Mouse (Mus musculus): ENCODE measurements around the gene Ranbp9. TPM values are rescaled to one million over a fixed set of nuclear protein-coding genes. Genes with fewer than 3 reads are reported as not detected.
"Not testable (repeated sequence)": the region's sequence is repeated elsewhere in the genome, so short reads cannot be mapped to it uniquely, and the experiment has no call there.

The Ranbp9 gene
- polyA plus RNA-seq, 1 experiment, result 15.7 TPM

- Histone ChIP-seq H3K4me3 (ENCODE audit: extremely low read depth, insufficient read depth, insufficient read length) (no peak overlapping the region), H3K27me3 (ENCODE audit: control insufficient read depth, insufficient read depth, low read length) (no peaks in the 10 kb centered on the region), H3K27ac (ENCODE audit: insufficient read depth, low read length) (no peak overlapping the region), H3K4me1 (ENCODE audit: control insufficient read depth, insufficient read depth, insufficient read length) (peaks cover 13% of the 10 kb centered on the region; the same call in 1 of the 2 replicates), H3K36me3 (ENCODE audit: control insufficient read depth, insufficient read depth, low read length) (no peaks in the 10 kb centered on the region)
- DNase-seq (ENCODE audit: low read depth in 1 of 2, low spot score in 2 of 2), result no peak
- TF ChIP-seq POLR2A (IDR thresholded peaks at IDR 0.05; ENCODE audit: low read depth, low read length), result no peak
- no peak for TF ChIP-seq CTCF (IDR thresholded peaks at IDR 0.05; ENCODE audit: extremely low read depth, insufficient read depth, insufficient read length, insufficient replicate concordance)
- 72% methylated on average over 3 of the region's 3 CpGs for WGBS
These were observed 3.9 kb downstream of the Ranbp9 start for GRCm38 (mm10) chr13:43477098-43477697.

DNA sequence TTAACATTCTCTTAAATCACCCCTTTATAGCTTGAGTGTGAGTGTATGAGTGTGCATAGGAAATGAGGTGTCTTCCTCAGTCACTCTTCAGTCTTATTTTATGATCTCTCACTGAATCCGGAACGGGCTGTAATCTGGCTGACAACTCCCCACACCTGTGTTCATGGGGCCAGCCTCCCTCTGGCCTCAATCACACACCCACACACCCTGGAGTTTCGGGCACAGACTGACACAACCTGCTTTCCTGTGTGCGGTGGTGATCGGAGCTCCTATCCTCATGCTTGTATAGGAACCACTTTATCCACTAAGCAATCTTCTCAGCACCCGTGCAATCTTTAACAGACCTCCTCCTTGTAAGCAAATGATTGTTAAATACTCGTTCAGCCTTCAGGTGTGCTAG is 4.9 kb downstream of the Ranbp9 start:
- WGBS, result 66% methylated on average over 7 of the region's 7 CpGs
- no peaks in the 10 kb centered on the region for H3K27me3 ChIP-seq (ENCODE audit: control insufficient read depth, insufficient read depth, low read length)
- H3K4me1 ChIP-seq (ENCODE audit: control insufficient read depth, insufficient read depth, insufficient read length), result peaks cover 13% of the 10 kb centered on the region; the same call in 1 of the 2 replicates
- no peak overlapping the region for H3K4me3 ChIP-seq (ENCODE audit: extremely low read depth, insufficient read depth, insufficient read length)
- TF ChIP-seq POLR2A (IDR thresholded peaks at IDR 0.05; ENCODE audit: low read depth, low read length), result no peak
- no peak for TF ChIP-seq CTCF (IDR thresholded peaks at IDR 0.05; ENCODE audit: extremely low read depth, insufficient read depth, insufficient read length, insufficient replicate concordance)
- no peak overlapping the region for H3K27ac ChIP-seq (ENCODE audit: insufficient read depth, low read length)
- DNase-seq (ENCODE audit: low read depth in 1 of 2, low spot score in 2 of 2), result no peak
- no peaks in the 10 kb centered on the region for H3K36me3 ChIP-seq (ENCODE audit: control insufficient read depth, insufficient read depth, low read length)

DNA sequence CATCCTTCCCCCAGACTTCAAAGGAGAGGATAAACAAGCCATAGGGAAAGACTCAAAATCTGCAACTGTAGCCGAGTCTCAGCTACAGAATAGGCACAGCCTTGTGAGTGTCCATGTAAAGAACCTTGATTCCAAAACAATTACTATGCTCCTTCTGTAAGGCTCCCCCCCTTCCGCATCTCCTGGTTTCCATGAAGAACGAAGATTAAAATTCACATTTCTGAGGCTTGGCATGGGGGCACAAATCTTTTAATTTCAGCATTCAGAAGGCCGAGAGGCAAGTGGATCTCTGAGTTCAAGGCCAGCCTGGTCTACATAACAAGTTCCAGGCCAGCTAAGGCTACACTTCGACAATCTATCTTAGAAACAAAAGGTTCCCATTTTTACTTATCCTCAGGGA is 6.4 kb downstream of the Ranbp9 start:
- Histone ChIP-seq H3K27ac (ENCODE audit: insufficient read depth, low read length) (no peak overlapping the region), H3K4me3 (ENCODE audit: extremely low read depth, insufficient read depth, insufficient read length) (no peak overlapping the region), H3K36me3 (ENCODE audit: control insufficient read depth, insufficient read depth, low read length) (no peaks in the 10 kb centered on the region), H3K27me3 (ENCODE audit: control insufficient read depth, insufficient read depth, low read length) (no peaks in the 10 kb centered on the region), H3K4me1 (ENCODE audit: control insufficient read depth, insufficient read depth, insufficient read length) (peaks cover 13% of the 10 kb centered on the region; the same call in 1 of the 2 replicates)
- 89% methylated on average over 5 of the region's 5 CpGs for WGBS
- no peak for DNase-seq (ENCODE audit: low read depth in 1 of 2, low spot score in 2 of 2)
- TF ChIP-seq CTCF (IDR thresholded peaks at IDR 0.05; ENCODE audit: extremely low read depth, insufficient read depth, insufficient read length, insufficient replicate concordance), result no peak
- no peak for TF ChIP-seq POLR2A (IDR thresholded peaks at IDR 0.05; ENCODE audit: low read depth, low read length)

DNA sequence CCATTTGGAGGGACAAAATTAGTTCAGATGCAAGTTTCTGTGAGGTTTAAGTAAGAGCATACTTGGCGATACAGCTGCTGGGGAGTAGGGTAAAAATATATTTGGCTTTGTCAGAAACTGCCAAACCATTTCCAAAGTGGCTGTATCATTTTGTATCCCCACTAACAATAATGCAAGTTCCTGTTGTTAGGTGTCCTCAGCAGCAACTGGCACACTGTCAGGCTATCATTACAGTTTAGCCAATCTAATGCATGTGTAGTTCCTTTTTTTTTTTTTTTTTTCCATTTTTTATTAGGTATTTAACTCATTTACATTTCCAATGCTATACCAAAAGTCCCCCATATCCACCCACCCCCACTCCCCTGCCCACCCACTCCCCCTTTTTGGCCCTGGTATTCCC is 9.2 kb downstream of the Ranbp9 start:
- H3K27ac ChIP-seq (ENCODE audit: insufficient read depth, low read length); H3K36me3 ChIP-seq (ENCODE audit: control insufficient read depth, insufficient read depth, low read length); DNase-seq (ENCODE audit: low read depth in 1 of 2, low spot score in 2 of 2); H3K4me3 ChIP-seq (ENCODE audit: extremely low read depth, insufficient read depth, insufficient read length); H3K27me3 ChIP-seq (ENCODE audit: control insufficient read depth, insufficient read depth, low read length); H3K4me1 ChIP-seq (ENCODE audit: control insufficient read depth, insufficient read depth, insufficient read length): not testable (repeated sequence)
- WGBS, result 91% methylated on average over 1 of the region's 1 CpGs

DNA sequence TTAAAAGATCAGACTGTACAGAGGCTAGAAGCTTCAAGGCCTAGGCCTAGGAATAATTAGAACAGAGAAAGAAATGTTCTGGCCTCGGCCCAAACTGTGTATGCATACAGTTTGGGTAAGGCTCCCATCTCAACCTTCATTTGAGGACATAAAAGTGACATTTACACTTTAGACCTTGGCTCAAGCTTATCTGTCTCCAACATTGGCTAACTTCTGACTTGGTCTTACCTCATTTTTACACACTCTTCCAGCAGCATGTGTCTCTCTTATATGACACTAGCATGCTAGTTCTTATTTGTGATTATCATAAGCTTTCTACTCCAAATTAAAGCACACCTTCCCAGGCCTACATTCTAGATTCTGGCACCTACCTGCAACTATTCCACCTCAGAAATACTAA is 11.5 kb downstream of the Ranbp9 start:
- peaks cover 8% of the 10 kb centered on the region; the same call in 1 of the 2 replicates for H3K4me1 ChIP-seq (ENCODE audit: control insufficient read depth, insufficient read depth, insufficient read length)
- TF ChIP-seq POLR2A (IDR thresholded peaks at IDR 0.05; ENCODE audit: low read depth, low read length), result no peak
- no peak for TF ChIP-seq CTCF (IDR thresholded peaks at IDR 0.05; ENCODE audit: extremely low read depth, insufficient read depth, insufficient read length, insufficient replicate concordance)
- DNase-seq (ENCODE audit: low read depth in 1 of 2, low spot score in 2 of 2), result no peak
- no peaks in the 10 kb centered on the region for H3K36me3 ChIP-seq (ENCODE audit: control insufficient read depth, insufficient read depth, low read length)
- WGBS, result 100% methylated on average over 1 of the region's 1 CpGs
- no peak overlapping the region for H3K27ac ChIP-seq (ENCODE audit: insufficient read depth, low read length)
- no peaks in the 10 kb centered on the region for H3K27me3 ChIP-seq (ENCODE audit: control insufficient read depth, insufficient read depth, low read length)
- H3K4me3 ChIP-seq (ENCODE audit: extremely low read depth, insufficient read depth, insufficient read length), result no peak overlapping the region

DNA sequence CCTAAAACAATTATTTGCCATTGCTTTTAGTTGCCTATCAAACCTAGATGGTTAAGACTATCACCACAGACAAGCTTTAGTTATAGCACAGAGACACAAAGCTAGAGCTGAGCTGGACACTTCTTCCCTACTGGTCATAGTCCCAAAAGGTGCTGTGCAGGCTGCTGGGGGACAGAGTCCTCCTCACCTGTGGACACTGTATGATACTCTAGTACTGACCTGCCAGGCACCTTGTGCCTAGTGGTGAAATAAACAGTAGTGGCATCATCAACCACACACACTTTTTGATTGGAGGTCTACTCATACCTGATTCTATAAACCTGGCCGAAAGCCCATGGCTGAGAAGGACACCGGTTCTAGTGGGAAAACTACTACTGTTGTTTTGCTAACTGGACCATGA is 16.5 kb downstream of the Ranbp9 start:
- H3K4me1 ChIP-seq (ENCODE audit: control insufficient read depth, insufficient read depth, insufficient read length), result no peaks in the 10 kb centered on the region

GRCm38 (mm10) chr13:43457161-43457560 is 23.9 kb downstream of the Ranbp9 start:
- Histone ChIP-seq H3K36me3 (ENCODE audit: control insufficient read depth, insufficient read depth, low read length) (peaks cover 1% of the 10 kb centered on the region), H3K27ac (ENCODE audit: insufficient read depth, low read length) (no peak overlapping the region), H3K27me3 (ENCODE audit: control insufficient read depth, insufficient read depth, low read length) (no peaks in the 10 kb centered on the region), H3K4me1 (ENCODE audit: control insufficient read depth, insufficient read depth, insufficient read length) (peaks cover 18% of the 10 kb centered on the region), H3K4me3 (ENCODE audit: extremely low read depth, insufficient read depth, insufficient read length) (no peak overlapping the region)
- 2% methylated on average over 1 of the region's 1 CpGs for WGBS
- TF ChIP-seq POLR2A (IDR thresholded peaks at IDR 0.05; ENCODE audit: low read depth, low read length) (no peak), CTCF (IDR thresholded peaks at IDR 0.05; ENCODE audit: extremely low read depth, insufficient read depth, insufficient read length, insufficient replicate concordance) (no peak)
- DNase-seq (ENCODE audit: low read depth in 1 of 2, low spot score in 2 of 2), result no peak

More for the DNA sequence above, 16.5 kb downstream of the Ranbp9 start:
- Histone ChIP-seq H3K4me3 (ENCODE audit: extremely low read depth, insufficient read depth, insufficient read length) (no peak overlapping the region), H3K27ac (ENCODE audit: insufficient read depth, low read length) (no peak overlapping the region), H3K27me3 (ENCODE audit: control insufficient read depth, insufficient read depth, low read length) (no peaks in the 10 kb centered on the region), H3K36me3 (ENCODE audit: control insufficient read depth, insufficient read depth, low read length) (peaks cover 1% of the 10 kb centered on the region)
- WGBS, result 92% methylated on average over 2 of the region's 2 CpGs
- TF ChIP-seq CTCF (IDR thresholded peaks at IDR 0.05; ENCODE audit: extremely low read depth, insufficient read depth, insufficient read length, insufficient replicate concordance) (no peak), POLR2A (IDR thresholded peaks at IDR 0.05; ENCODE audit: low read depth, low read length) (no peak)
- DNase-seq (ENCODE audit: low read depth in 1 of 2, low spot score in 2 of 2), result no peak
